Mouse (Mus musculus): Measurements from ENCODE around the gene Scn1b.
A peak's percentile ranks its signal among the peaks of the same experiment; 100 is the strongest.

- peak; percentile 7; the same call in 1 of the 2 replicates for TF ChIP-seq CTCF (IDR thresholded peaks at IDR 0.05)
- TF ChIP-seq POLR2A (IDR thresholded peaks at IDR 0.05; ENCODE audit: insufficient read depth, low read depth, low read length), result no peak
- TF ChIP-seq EP300 (IDR thresholded peaks at IDR 0.05; ENCODE audit: insufficient read depth, low read depth, low read length), result no peak
Observed at GRCm38 (mm10) chr7:31168412-31168811, 41.6 kb upstream of the Scn1b start.
